Mouse (Mus musculus) stomach, embryonic 15.5 days (tissue): ENCODE measurements around the gene Scnn1b. TPM values are rescaled to one million over a fixed set of nuclear protein-coding genes. Genes with fewer than 3 reads are reported as not detected.

Experiments used
- ATAC-seq: fragments of 200-750 bp; cut with Nextera tagmentation; 2 replicates; pipeline ENCODE4 v1.8.0; 2017; ENCODE audit warnings: low read depth, moderate number of reproducible peaks, moderate TSS enrichment; ENCODE audit not compliant: insufficient read depth, low FRiP score
- H3K27ac ChIP-seq: fragments of 300-500 bp; sonication (generic); 2 replicates; pipeline ENCODE4 v1.5.1; 2015; ENCODE audit warnings: mild to moderate bottlenecking, inconsistent platforms
- H3K27me3 ChIP-seq: fragments of 300-500 bp; sonication (generic); replicated peaks from 2 replicates; pipeline ENCODE4 v1.6.1; 2015; ENCODE audit warnings: inconsistent platforms
- H3K36me3 ChIP-seq: fragments of 300-500 bp; sonication (generic); 2 replicates; pipeline ENCODE4 v1.6.1; 2015; ENCODE audit warnings: inconsistent platforms
- H3K4me1 ChIP-seq: fragments of 300-500 bp; sonication (generic); 2 replicates; pipeline ENCODE4 v1.6.1; 2015; ENCODE audit warnings: inconsistent platforms
- H3K4me2 ChIP-seq: fragments of 300-500 bp; sonication (generic); 2 replicates; pipeline ENCODE4 v1.6.1; 2015; ENCODE audit warnings: mild to moderate bottlenecking, inconsistent platforms
- H3K4me3 ChIP-seq: fragments of 300-500 bp; sonication (generic); replicated peaks from 2 replicates; pipeline ENCODE4 v1.5.1; 2015; ENCODE audit warnings: inconsistent platforms
- H3K9ac ChIP-seq: fragments of 300-500 bp; sonication (generic); 2 replicates; pipeline ENCODE4 v1.6.1; 2015; ENCODE audit warnings: inconsistent platforms
- H3K9me3 ChIP-seq: fragments of 300-500 bp; sonication (generic); 2 replicates; pipeline ENCODE4 v1.6.1; 2016; ENCODE audit warnings: inconsistent platforms
- WGBS: fragments of 180-500 bp; shearing (Covaris S2); methylation state at CpG from one replicate; pipeline ENCODE4 v1.1.7; 2015; 5-methylcytosine and 5-hydroxymethylcytosine counted together
- polyA plus RNA-seq: library from polyadenylated mRNA; unstranded; fragments of >200 nt; fragmentation: Nextera tagmentation; extraction: Ambion mirVana; gene quantifications from 2 replicates; pipeline ENCODE4 v1.2.1, GENCODE M21; 2015

The Scnn1b gene
- 0.41 and 0.55 TPM in 2 replicates for polyA plus RNA-seq

GRCm38 (mm10) chr7:121864858-121865585, at the start of gene Scnn1b:
TSS of gene Scnn1b (plus strand) at chr7:121865038.
- Histone ChIP-seq H3K4me1 (no peaks in the 10 kb centered on the region; the same call in 1 of the 2 replicates), H3K4me2 (peak within 1 kb of the TSS; percentile 62), H3K27me3 (peaks cover 17% of the 10 kb centered on the region), H3K9ac (no peak within 1 kb of the TSS), H3K4me3 (peak within 1 kb of the TSS; percentile 30), H3K36me3 (no peaks in the 10 kb centered on the region), H3K27ac (no peak within 1 kb of the TSS), H3K9me3 (no peaks in the 10 kb centered on the region)
- ATAC-seq = no peak; the same call in 1 of the 2 replicates
- WGBS = 3% methylated on average over 36 of the region's 42 CpGs

GRCm38 (mm10) chr7:121821632-121822031, 43.2 kb upstream of the Scnn1b start:
- WGBS = 91% methylated on average over 6 of the region's 6 CpGs
- ATAC-seq = no peak
- Histone ChIP-seq H3K4me1 (no peaks in the 10 kb centered on the region), H3K4me3 (no peak overlapping the region), H3K27me3 (no peaks in the 10 kb centered on the region), H3K9me3 (no peaks in the 10 kb centered on the region), H3K27ac (no peak overlapping the region), H3K36me3 (no peaks in the 10 kb centered on the region), H3K9ac (no peak overlapping the region), H3K4me2 (no peak overlapping the region)

- Histone ChIP-seq H3K36me3 (no peaks in the 10 kb centered on the region), H3K4me1 (no peaks in the 10 kb centered on the region), H3K4me3 (no peak overlapping the region), H3K27me3 (no peaks in the 10 kb centered on the region), H3K9me3 (no peaks in the 10 kb centered on the region), H3K27ac (no peak overlapping the region), H3K9ac (no peak overlapping the region), H3K4me2 (no peak overlapping the region)
- ATAC-seq = no peak
- WGBS = 52% methylated on average over 1 of the region's 1 CpGs
Measured at GRCm38 (mm10) chr7:121828481-121828880, 36.4 kb upstream of the Scnn1b start.

GRCm38 (mm10) chr7:121835392-121835791, 29.4 kb upstream of the Scnn1b start:
- WGBS = 87% methylated on average over 7 of the region's 7 CpGs
- Histone ChIP-seq H3K4me2 (no peak overlapping the region), H3K27ac (no peak overlapping the region), H3K36me3 (no peaks in the 10 kb centered on the region), H3K9me3 (no peaks in the 10 kb centered on the region), H3K4me1 (no peaks in the 10 kb centered on the region), H3K4me3 (no peak overlapping the region), H3K27me3 (no peaks in the 10 kb centered on the region), H3K9ac (no peak overlapping the region)
- no peak for ATAC-seq

GRCm38 (mm10) chr7:121836827-121837226, 28.0 kb upstream of the Scnn1b start:
- ATAC-seq = no peak
- Histone ChIP-seq H3K36me3 (no peaks in the 10 kb centered on the region), H3K9me3 (no peaks in the 10 kb centered on the region), H3K27me3 (no peaks in the 10 kb centered on the region), H3K4me2 (no peak overlapping the region), H3K9ac (no peak overlapping the region), H3K4me3 (no peak overlapping the region), H3K4me1 (no peaks in the 10 kb centered on the region), H3K27ac (no peak overlapping the region)
- 63% methylated on average over 7 of the region's 7 CpGs for WGBS

GRCm38 (mm10) chr7:121840810-121841209, 24.0 kb upstream of the Scnn1b start:
- Histone ChIP-seq H3K36me3 (no peaks in the 10 kb centered on the region), H3K4me1 (no peaks in the 10 kb centered on the region), H3K27me3 (no peaks in the 10 kb centered on the region), H3K4me3 (no peak overlapping the region), H3K9ac (no peak overlapping the region), H3K4me2 (no peak overlapping the region), H3K27ac (no peak overlapping the region), H3K9me3 (no peaks in the 10 kb centered on the region)
- WGBS = 65% methylated on average over 7 of the region's 7 CpGs
- ATAC-seq = peak; percentile 31; the same call in 1 of the 2 replicates

- 67% methylated on average over 6 of the region's 6 CpGs for WGBS
Measured at GRCm38 (mm10) chr7:121842234-121842633, 22.6 kb upstream of the Scnn1b start.

GRCm38 (mm10) chr7:121845964-121846363, 18.9 kb upstream of the Scnn1b start:
- no peaks in the 10 kb centered on the region for H3K27me3 ChIP-seq
- WGBS = 64% methylated on average over 6 of the region's 6 CpGs
- H3K4me1 ChIP-seq = no peaks in the 10 kb centered on the region
- H3K9me3 ChIP-seq = no peaks in the 10 kb centered on the region
- no peak for ATAC-seq
- H3K9ac ChIP-seq = no peak overlapping the region
- no peak overlapping the region for H3K4me3 ChIP-seq
- H3K4me2 ChIP-seq = no peak overlapping the region
- H3K36me3 ChIP-seq = no peaks in the 10 kb centered on the region
- no peak overlapping the region for H3K27ac ChIP-seq

More at GRCm38 (mm10) chr7:121842234-121842633, 22.6 kb upstream of the Scnn1b start:
- H3K36me3 ChIP-seq = no peaks in the 10 kb centered on the region
- no peak overlapping the region for H3K4me2 ChIP-seq
- H3K9ac ChIP-seq = no peak overlapping the region
- H3K4me3 ChIP-seq = no peak overlapping the region
- no peak overlapping the region for H3K27ac ChIP-seq
- H3K4me1 ChIP-seq = no peaks in the 10 kb centered on the region
- H3K27me3 ChIP-seq = no peaks in the 10 kb centered on the region
- no peaks in the 10 kb centered on the region for H3K9me3 ChIP-seq
- ATAC-seq = no peak

- ATAC-seq = 0 out of 2 replicates have a peak, but pooled peaks have one; percentile 35
- Histone ChIP-seq H3K27me3 (no peaks in the 10 kb centered on the region), H3K4me1 (no peaks in the 10 kb centered on the region), H3K4me2 (no peak overlapping the region), H3K9ac (no peak overlapping the region), H3K27ac (no peak overlapping the region), H3K9me3 (no peaks in the 10 kb centered on the region), H3K4me3 (no peak overlapping the region), H3K36me3 (no peaks in the 10 kb centered on the region)
- 57% methylated on average over 9 of the region's 9 CpGs for WGBS
Measured at GRCm38 (mm10) chr7:121848537-121849168, 16.2 kb upstream of the Scnn1b start.

- ATAC-seq = no peak
- H3K4me3 ChIP-seq = no peak overlapping the region
- no peaks in the 10 kb centered on the region for H3K36me3 ChIP-seq
- H3K4me1 ChIP-seq = no peaks in the 10 kb centered on the region
- H3K9ac ChIP-seq = no peak overlapping the region
- no peaks in the 10 kb centered on the region for H3K27me3 ChIP-seq
- H3K27ac ChIP-seq = no peak overlapping the region
- H3K4me2 ChIP-seq = no peak overlapping the region
- WGBS = 80% methylated on average over 11 of the region's 11 CpGs
- no peaks in the 10 kb centered on the region for H3K9me3 ChIP-seq
Measured at GRCm38 (mm10) chr7:121857177-121857884, 7.5 kb upstream of the Scnn1b start.

- Histone ChIP-seq H3K36me3 (no peaks in the 10 kb centered on the region), H3K4me2 (no peak overlapping the region), H3K9me3 (no peaks in the 10 kb centered on the region), H3K27me3 (0 out of 2 replicates have a peak, but pooled peaks cover 5% of the 10 kb centered on the region), H3K9ac (no peak overlapping the region), H3K4me3 (no peak overlapping the region), H3K27ac (no peak overlapping the region), H3K4me1 (no peaks in the 10 kb centered on the region)
- no peak for ATAC-seq
- 81% methylated on average over 8 of the region's 8 CpGs for WGBS
Measured at GRCm38 (mm10) chr7:121858939-121859338, 5.9 kb upstream of the Scnn1b start.

GRCm38 (mm10) chr7:121871631-121872030, 6.8 kb downstream of the Scnn1b start:
- Histone ChIP-seq H3K27me3 (no peaks in the 10 kb centered on the region; the same call in 1 of the 2 replicates), H3K4me1 (0 out of 2 replicates have a peak, but pooled peaks cover 6% of the 10 kb centered on the region), H3K27ac (no peak overlapping the region), H3K4me2 (no peak overlapping the region), H3K4me3 (no peak overlapping the region), H3K9me3 (no peaks in the 10 kb centered on the region), H3K9ac (no peak overlapping the region), H3K36me3 (no peaks in the 10 kb centered on the region)
- 43% methylated on average over 2 of the region's 3 CpGs for WGBS
- ATAC-seq = no peak
